Mouse (Mus musculus) left cerebral cortex, postnatal 36 days (tissue): ENCODE measurements around the gene Tnks2. TPM values are rescaled to one million over a fixed set of nuclear protein-coding genes. Genes with fewer than 3 reads are reported as not detected.
"Not testable (repeated sequence)": the region's sequence is repeated elsewhere in the genome, so short reads cannot be mapped to it uniquely, and the experiment has no call there.

ENCODE experiments used
- DNase-seq, 2 experiments: peaks; one replicate each; pipeline ENCODE4 v3.0.0; 2021 to 2022; ENCODE audit warnings: low spot score in 2 of 2, mixed read lengths in 1 of 2
- intact Hi-C: fragments of 180-260 bp; cut with DNase I; formaldehyde crosslinking; loops from one replicate; pipeline ENCODE4 v1.15.1; 2025
- total RNA-seq, 2 experiments: library from RNA; stranded (reverse); gene quantifications; 2 replicates each; pipeline ENCODE4 v1.2.3; 2021

Tnks2 gene
- total RNA-seq, 2 experiments from 2014 or later = 117 to 119 TPM

DNA sequence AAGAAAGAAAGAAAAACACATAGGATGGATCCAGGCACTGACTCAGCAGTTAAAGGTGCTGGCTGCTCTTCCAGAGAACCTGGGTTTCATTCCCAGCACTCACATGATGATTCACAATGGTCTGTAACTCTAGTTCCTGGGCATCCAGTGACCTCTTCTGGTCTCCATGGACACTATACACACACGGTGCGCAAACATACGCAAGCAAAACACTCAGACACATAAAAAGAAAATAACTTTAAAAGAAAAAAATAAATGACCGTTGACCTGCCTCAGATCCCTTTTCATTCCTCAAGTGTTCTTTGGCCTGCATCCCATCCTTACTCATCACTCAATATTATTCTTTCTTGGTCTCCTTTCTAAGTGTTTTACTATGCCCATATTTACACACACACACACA lies 13.6 kb upstream of the Tnks2 start:
- intact Hi-C loops = no loop called here
- DNase-seq = no peak

GRCm38 (mm10) chr19:36821301-36821700 lies 12.7 kb upstream of the Tnks2 start:
- DNase-seq, intact Hi-C loops: not testable (repeated sequence)

- intact Hi-C loops = no loop called here
- no peak for DNase-seq
Observed at GRCm38 (mm10) chr19:36822701-36823100, 11.3 kb upstream of the Tnks2 start.

GRCm38 (mm10) chr19:36827650-36828049 lies 6.4 kb upstream of the Tnks2 start:
- no peak for DNase-seq
- intact Hi-C loops = no loop called here

DNA sequence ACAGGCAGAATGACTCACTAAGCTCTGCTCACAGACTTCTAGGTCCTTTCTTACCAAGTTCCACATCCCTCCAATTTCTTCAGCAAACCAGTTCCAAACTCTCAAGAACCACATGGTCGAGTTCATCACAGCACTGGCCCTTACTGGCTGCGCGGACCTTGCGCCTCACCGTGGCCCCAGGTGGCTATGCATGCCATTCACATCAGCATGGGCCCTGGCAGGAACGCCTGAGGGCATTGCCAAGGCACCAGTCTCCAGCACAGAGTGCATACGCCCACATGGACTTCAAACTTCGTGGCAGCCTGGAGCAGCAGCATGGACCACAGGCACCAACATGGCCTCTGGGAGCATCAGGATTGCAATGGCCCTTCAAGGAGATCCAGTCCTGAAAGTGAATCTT lies 5.7 kb upstream of the Tnks2 start:
- no peak for DNase-seq
- intact Hi-C loops = no loop called here

- intact Hi-C loops = loop anchor here (5.0 to 10.0 kb wide), 2 partner anchors 84 to 432 kb away; partner anchors contain the start of gene Fgfbp3
Observed at GRCm38 (mm10) chr19:36832951-36833787, 863 bp upstream of the Tnks2 start.

DNA sequence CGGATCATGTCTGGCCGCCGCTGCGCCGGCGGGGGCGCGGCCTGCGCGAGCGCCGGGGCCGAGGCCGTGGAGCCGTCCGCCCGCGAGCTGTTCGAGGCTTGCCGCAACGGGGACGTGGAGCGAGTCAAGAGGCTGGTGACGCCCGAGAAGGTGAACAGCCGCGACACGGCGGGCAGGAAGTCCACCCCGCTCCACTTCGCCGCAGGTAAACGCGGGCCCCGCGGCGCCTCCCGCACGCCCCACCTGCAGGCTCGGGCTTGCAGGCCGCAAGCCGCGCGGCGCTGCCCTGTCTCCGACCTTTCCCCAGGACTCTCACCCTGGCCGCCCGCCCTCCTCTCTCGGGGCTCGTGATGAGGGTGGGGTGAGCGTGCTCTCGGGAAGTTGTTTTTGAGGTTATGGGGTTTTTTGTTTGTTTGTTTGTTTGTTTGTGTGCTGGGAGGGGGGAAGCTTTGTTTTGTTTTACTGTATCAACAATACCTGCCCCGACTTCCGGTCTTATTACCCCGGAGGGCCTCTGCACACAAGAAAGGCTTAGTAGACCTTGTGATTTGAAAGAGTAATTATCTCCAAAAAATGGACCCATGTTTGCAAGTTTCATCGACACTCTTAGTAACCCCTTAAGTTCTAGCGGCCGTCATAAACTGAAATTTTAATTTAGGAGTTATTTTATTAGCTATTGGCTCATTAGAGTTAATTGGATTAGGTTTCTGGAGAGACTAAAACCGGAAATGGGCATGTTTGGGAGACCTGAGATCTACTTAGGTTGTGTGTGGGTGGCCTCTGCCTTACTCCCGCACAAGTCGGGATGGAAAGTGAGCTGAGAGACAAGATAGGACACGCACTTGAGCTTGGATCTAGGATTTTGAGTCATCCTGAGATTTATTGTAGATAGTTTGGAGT lies 750 bp downstream of the Tnks2 start:
- no peak for DNase-seq
- intact Hi-C loops = loop anchor here (5.0 to 10.0 kb wide), 2 partner anchors 83 to 430 kb away; partner anchors contain the start of gene Fgfbp3

More at GRCm38 (mm10) chr19:36832951-36833787, 863 bp upstream of the Tnks2 start:
- no peak for DNase-seq

DNA sequence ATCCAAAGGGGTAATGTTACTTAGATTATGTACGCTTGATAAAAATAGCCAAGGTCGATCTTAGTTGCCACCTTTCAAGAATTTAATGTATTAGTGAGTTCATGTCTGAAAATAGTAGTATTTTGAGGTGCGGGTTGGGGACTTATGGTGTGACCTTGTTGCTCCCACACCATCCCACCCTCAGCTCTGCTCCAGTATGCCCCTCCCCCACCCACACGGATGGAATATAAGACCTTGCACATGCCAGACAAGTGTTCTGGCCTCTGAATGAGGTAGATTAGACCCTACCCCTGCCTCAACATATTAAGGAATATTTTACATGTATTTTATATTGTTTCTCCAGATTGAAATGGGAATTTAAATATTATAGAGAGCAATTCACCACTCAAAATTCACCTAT lies 2.0 kb downstream of the Tnks2 start:
- intact Hi-C loops = loop anchor here (10.0 kb wide), 1 partner anchor 429 kb away; no protein-coding TSS in a partner anchor
- no peak for DNase-seq

DNA sequence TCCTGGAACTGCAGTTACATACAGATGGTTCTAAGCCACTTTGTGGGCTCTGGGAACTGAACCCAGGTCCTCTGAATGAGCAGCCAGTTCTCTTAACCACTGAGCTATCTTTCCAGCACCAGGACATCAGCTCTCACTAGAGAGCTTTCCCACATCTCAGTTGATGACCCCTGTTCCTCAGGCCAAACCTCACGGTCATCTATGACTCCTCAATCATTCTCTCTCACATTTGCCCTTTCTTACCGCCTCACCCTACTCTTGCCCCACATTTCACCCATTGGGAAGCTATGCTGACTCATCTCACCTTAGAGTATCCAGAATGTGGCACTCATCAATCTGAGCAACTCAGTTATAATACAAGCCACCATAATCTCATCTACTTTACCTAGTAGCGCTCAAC lies 6.3 kb downstream of the Tnks2 start:
- DNase-seq = no peak
- intact Hi-C loops = no loop called here

GRCm38 (mm10) chr19:36843866-36844265 lies 9.8 kb downstream of the Tnks2 start:
- DNase-seq = no peak
- intact Hi-C loops = no loop called here

DNA sequence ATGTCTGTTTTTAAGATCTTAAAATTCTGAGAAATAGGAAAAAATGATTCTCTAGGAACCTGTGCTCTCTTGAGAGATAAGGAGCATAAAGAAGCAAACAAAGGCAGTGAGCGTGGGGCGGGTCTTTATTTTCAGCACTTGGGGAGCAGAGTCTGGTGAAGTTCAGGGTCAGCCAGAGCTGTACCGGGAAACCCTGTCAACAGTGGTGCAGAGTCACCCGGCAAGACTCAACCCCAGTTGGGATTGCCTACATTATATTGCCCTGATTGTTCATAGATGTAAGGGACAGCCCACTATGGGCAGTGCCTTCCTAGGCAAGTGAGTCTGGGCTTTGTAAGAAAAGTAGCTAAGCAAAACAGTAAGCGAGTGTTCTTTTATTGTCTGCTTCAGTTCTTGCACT lies 11.9 kb downstream of the Tnks2 start:
- DNase-seq = no peak
- intact Hi-C loops = no loop called here

DNA sequence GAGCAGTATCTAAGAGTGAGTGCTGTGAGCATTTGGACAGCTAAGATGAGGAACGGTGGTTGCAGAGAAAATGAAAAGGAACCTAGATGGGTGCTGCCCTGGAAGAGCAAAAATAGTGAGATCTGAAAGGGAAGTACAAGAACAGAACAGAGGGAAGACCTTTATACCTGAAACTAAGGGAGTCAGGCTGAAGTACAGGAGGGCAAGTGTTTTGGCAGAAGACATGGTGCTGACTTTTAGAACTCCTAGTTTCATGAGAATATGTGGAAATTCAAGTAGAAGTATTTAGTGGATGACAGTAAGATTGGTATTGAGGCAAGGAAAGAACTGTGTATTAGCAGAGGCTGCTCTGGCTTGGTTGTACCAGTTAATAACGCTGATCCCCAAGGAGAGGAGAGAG lies 19.8 kb downstream of the Tnks2 start:
- intact Hi-C loops = no loop called here
- DNase-seq = no peak

GRCm38 (mm10) chr19:36857851-36858250 lies 23.8 kb downstream of the Tnks2 start:
- DNase-seq = no peak
- intact Hi-C loops = no loop called here

- DNase-seq = no peak
- intact Hi-C loops = no loop called here
Observed at GRCm38 (mm10) chr19:36860393-36860792, 26.4 kb downstream of the Tnks2 start.

- intact Hi-C loops = loop anchor here (5.0 kb wide), 1 partner anchor 49 kb away; no protein-coding TSS in a partner anchor
- DNase-seq = no peak
Observed at GRCm38 (mm10) chr19:36865905-36866304, 31.9 kb downstream of the Tnks2 start.

- DNase-seq = no peak
- intact Hi-C loops = loop anchor here (5.0 kb wide), 1 partner anchor 50 kb away; no protein-coding TSS in a partner anchor
Observed at GRCm38 (mm10) chr19:36867416-36867815, 33.4 kb downstream of the Tnks2 start.

DNA sequence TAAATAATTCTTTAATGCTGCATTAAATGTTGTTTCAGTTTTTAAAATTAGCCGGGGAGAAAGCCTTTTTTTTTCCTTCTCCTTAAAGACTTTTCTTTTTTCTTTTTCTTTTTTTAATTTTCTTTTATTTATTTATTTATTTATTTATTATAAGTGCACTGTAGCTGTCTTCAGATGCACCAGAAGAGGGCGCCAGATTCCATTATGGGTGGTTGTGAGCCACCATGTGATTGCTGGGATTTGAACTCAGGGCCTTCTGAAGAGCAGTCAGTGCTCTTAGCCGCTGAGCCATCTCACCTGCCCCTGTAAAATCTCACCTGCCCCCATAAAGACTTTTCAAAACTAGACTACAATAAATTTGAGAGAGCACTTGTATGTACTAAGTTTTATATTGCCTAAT lies 34.6 kb downstream of the Tnks2 start:
- intact Hi-C loops = loop anchor here (5.0 kb wide), 1 partner anchor 51 kb away; no protein-coding TSS in a partner anchor
- not testable (repeated sequence) for DNase-seq

DNA sequence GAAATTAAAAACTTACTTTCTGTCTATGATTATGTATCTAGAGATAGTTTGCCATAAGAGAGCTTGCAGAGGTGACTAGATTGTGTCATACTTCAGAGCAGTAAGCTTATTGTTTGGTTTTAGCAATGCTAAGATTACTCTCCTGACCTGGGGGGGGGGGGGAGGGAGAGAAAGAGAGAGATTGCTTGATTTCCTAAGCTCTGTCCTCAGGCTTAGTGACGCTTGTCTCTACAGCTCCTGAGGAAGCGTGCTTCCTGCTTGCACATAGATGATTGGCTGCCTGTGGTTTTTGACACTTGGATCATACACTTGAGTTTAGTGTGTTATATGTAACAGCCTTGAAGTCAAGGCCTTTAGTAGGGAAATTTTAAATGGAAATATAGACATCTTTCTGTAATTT lies 40.6 kb downstream of the Tnks2 start:
- intact Hi-C loops = loop anchor here (10.0 kb wide), 1 partner anchor 120 kb away; no protein-coding TSS in a partner anchor
- DNase-seq = no peak

GRCm38 (mm10) chr19:36877329-36877728 lies 43.3 kb downstream of the Tnks2 start:
- intact Hi-C loops = loop anchor here (10.0 kb wide), 1 partner anchor 117 kb away; no protein-coding TSS in a partner anchor
- DNase-seq = no peak
